Mouse (Mus musculus) bone marrow, adult 2 months (tissue): ENCODE measurements at regions not wholly inside any gene's neighbourhood (a gene's known extent, or its start where the extent isn't known, plus 50 kb on each side); places are given as distances from the start of the nearest gene placed in this dataset.

Experiments
- H3K27ac ChIP-seq: fragments of 200-500 bp; 2 replicates; pipeline ENCODE4 v1.5.1; 2012; ENCODE audit warnings: low read depth, mild to moderate bottlenecking, control low read depth, inconsistent platforms, low read length; ENCODE audit not compliant: control insufficient read depth, poor library complexity, insufficient read depth
- H3K4me1 ChIP-seq: fragments of 200-500 bp; 2 replicates; pipeline ENCODE4 v1.6.1; 2011; ENCODE audit warnings: low read length; ENCODE audit not compliant: control insufficient read depth, insufficient read depth
- H3K4me3 ChIP-seq: fragments of 200-500 bp; replicated peaks from 2 replicates; pipeline ENCODE3; 2011; ENCODE audit warnings: mild to moderate bottlenecking, low read depth, low read length, control low read depth; ENCODE audit not compliant: control insufficient read depth
- CTCF ChIP-seq: fragments of 200-500 bp; IDR thresholded peaks from 2 replicates; pipeline ENCODE4 v1.5.1; 2011; ENCODE audit warnings: low read length, control low read depth; ENCODE audit not compliant: control insufficient read depth, insufficient read depth
- POLR2A ChIP-seq: fragments of 200-500 bp; IDR thresholded peaks from 2 replicates; pipeline ENCODE4 v1.6.1; 2011; ENCODE audit warnings: low read depth, mild to moderate bottlenecking, control low read depth, low read length, borderline replicate concordance; ENCODE audit not compliant: control insufficient read depth
- WGBS: fragments of 180-500 bp; shearing (Covaris S2); methylation state at CpG from one replicate; pipeline ENCODE4 v1.1.7; 2018; 5-methylcytosine and 5-hydroxymethylcytosine counted together

DNA sequence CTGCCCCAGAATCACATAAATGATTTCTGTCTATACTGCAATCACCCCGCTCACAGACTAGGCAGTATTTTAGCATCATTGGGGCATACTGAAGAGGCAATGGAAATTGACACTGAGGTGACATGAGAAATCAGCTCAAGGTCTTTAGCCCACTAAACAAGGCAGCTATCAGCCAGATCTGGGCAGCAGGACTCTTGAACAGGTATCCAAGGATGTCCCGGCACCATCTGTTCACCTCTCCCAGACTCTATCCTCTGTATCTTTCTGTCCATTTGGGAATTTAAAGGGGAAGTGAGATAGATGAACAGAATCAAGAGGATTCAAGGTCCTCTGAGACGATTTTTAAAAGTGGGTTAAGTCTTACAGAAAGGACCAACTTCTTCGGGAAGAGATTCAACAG lies 112.1 kb downstream of the Pttg1 start:
- Histone ChIP-seq H3K4me3 (no peak overlapping the region), H3K4me1 (no peaks in the 10 kb centered on the region), H3K27ac (no peak overlapping the region)
- WGBS: 75% methylated on average over 4 of the region's 4 CpGs
- no peak for TF ChIP-seq POLR2A
- TF ChIP-seq CTCF: no peak
